Mouse (Mus musculus) heart, postnatal 0 days (tissue): ENCODE results near the gene Coil.

Source experiments
- CTCF ChIP-seq: IDR thresholded peaks from 2 replicates; pipeline ENCODE4 v1.5.1; 2016; ENCODE audit warnings: antibody characterized with exemption, control low read depth, low read depth
- EP300 ChIP-seq: IDR thresholded peaks from 2 replicates; pipeline ENCODE4 v1.6.1; 2016; ENCODE audit warnings: antibody characterized with exemption, low read depth

DNA sequence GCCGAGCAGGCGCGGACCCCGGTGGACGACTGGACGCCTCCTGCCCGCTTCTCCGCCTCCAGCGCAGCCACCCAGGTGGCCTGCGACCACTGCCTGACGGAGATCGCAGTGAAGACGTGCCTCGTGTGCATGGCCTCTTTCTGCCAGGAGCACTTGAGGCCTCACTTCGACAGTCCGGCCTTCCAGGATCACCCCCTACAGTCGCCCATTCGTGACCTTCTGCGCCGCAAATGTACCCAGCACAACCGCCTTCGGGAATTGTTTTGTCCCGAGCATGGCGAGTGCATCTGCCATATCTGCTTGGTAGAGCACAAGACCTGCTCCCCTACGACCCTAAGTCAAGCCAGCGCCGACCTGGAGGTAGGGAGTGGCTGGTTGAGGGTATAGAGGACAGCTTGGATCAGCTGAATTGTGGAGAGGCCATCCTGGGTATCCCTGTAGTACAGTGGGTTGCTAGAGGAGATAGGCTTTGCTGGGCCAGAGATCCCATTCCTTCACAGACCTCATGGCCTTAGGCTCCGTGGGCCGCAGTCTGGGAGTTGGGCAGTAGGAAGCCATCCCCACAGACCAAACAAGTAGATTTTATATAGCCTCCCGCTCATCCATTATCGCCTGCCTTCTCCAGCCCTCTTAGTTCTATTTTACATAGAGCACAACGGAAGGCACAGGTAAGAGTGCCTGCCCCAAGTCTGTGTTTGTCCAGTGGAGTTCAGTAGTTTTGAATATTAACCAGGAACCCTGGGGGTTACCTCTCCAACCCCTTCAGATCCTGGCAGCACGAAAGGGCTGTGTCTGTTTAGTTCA is 29.9 kb downstream of the Coil start:
- TF ChIP-seq CTCF (no peak), EP300 (no peak)
